Mouse (Mus musculus) liver, embryonic 11.5 days (tissue): ENCODE measurements at regions not wholly inside any gene's neighbourhood (a gene's known extent, or its start where the extent isn't known, plus 50 kb on each side); places are given as distances from the start of the nearest gene placed in this dataset.
"Not testable (repeated sequence)": the region's sequence is repeated elsewhere in the genome, so short reads cannot be mapped to it uniquely, and the experiment has no call there.

Source experiments
- ATAC-seq: fragments of 200-750 bp; cut with Nextera tagmentation; replicated peaks from 2 replicates; pipeline ENCODE4 v1.8.0; 2017; ENCODE audit warnings: moderate number of reproducible peaks, mild to moderate bottlenecking, moderate TSS enrichment, moderate library complexity; ENCODE audit not compliant: low FRiP score
- DNase-seq: peaks from one replicate; pipeline ENCODE4 v3.0.0-alpha.2; 2017; ENCODE audit warnings: low spot score
- H3K27ac ChIP-seq: fragments of 300-500 bp; sonication (generic); 2 replicates; pipeline ENCODE4 v1.5.1; 2014; ENCODE audit warnings: mild to moderate bottlenecking, low read depth, low read length, control low read depth
- H3K27me3 ChIP-seq: fragments of 300-500 bp; sonication (generic); replicated peaks from 2 replicates; pipeline ENCODE4 v1.6.1; 2014; ENCODE audit warnings: low read length, mixed read lengths; ENCODE audit not compliant: control insufficient read depth, insufficient read depth
- H3K36me3 ChIP-seq: fragments of 300-500 bp; sonication (generic); 2 replicates; pipeline ENCODE4 v1.6.1; 2014; ENCODE audit warnings: mild to moderate bottlenecking, low read length, moderate library complexity, mixed read lengths; ENCODE audit not compliant: control insufficient read depth, insufficient read depth
- H3K4me1 ChIP-seq: fragments of 300-500 bp; sonication (generic); replicated peaks from 2 replicates; pipeline ENCODE4 v1.6.1; 2014; ENCODE audit warnings: low read length, mixed read lengths; ENCODE audit not compliant: control insufficient read depth, insufficient read depth
- H3K4me2 ChIP-seq: fragments of 300-500 bp; sonication (generic); 2 replicates; pipeline ENCODE4 v1.6.1; 2014; ENCODE audit warnings: mild to moderate bottlenecking, control low read depth, moderate library complexity
- H3K4me3 ChIP-seq: fragments of 300-500 bp; sonication (generic); 2 replicates; pipeline ENCODE4 v1.5.1; 2014; ENCODE audit warnings: low read depth, low read length, control low read depth
- H3K9ac ChIP-seq: fragments of 300-500 bp; sonication (generic); 2 replicates; pipeline ENCODE4 v1.6.1; 2014; ENCODE audit warnings: low read depth, low read length, control low read depth
- H3K9me3 ChIP-seq: fragments of 300-500 bp; sonication (generic); 2 replicates; pipeline ENCODE4 v1.6.1; 2016; ENCODE audit warnings: low read length, inconsistent platforms, mixed read lengths; ENCODE audit not compliant: control insufficient read depth
- WGBS: fragments of 180-500 bp; shearing (Covaris S2); extraction: QIAGEN DNeasy Blood & Tissue Kit; methylation state at CpG from one replicate; pipeline ENCODE4 v1.1.7; 2014; 5-methylcytosine and 5-hydroxymethylcytosine counted together

GRCm38 (mm10) chr8:112257311-112257894 lies 242.6 kb upstream of the Gm6793 start:
- 31% methylated on average over 18 of the region's 18 CpGs for WGBS
- no peak for ATAC-seq
- Histone ChIP-seq H3K4me2 (no peak overlapping the region), H3K27ac (no peak overlapping the region), H3K9ac (no peak overlapping the region), H3K9me3 (no peaks in the 10 kb centered on the region), H3K4me1 (no peaks in the 10 kb centered on the region), H3K4me3 (no peak overlapping the region), H3K36me3 (no peaks in the 10 kb centered on the region), H3K27me3 (no peaks in the 10 kb centered on the region)
- no peak for DNase-seq

DNA sequence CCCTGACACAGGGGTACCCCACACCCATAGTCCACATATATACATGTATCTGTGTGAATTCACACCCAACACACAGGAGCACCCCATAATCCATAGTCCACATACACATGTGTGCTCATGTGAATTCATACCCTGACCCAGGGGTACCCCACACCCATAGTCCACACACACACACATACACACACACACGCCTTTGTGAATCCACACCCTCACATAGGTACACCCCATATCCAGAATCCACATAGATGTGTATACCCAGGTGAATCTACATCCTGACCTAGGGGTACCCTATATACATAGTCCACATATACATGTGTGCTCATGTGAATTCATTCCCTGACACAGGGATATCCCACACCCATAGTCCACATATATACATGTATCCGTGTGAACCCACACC lies 231.8 kb upstream of the Gm6793 start:
- H3K9ac ChIP-seq, H3K36me3 ChIP-seq, H3K9me3 ChIP-seq, ATAC-seq, DNase-seq, H3K4me1 ChIP-seq, H3K4me3 ChIP-seq, H3K27ac ChIP-seq, H3K27me3 ChIP-seq, H3K4me2 ChIP-seq: not testable (repeated sequence)
- WGBS = 88% methylated on average over 2 of the region's 2 CpGs

DNA sequence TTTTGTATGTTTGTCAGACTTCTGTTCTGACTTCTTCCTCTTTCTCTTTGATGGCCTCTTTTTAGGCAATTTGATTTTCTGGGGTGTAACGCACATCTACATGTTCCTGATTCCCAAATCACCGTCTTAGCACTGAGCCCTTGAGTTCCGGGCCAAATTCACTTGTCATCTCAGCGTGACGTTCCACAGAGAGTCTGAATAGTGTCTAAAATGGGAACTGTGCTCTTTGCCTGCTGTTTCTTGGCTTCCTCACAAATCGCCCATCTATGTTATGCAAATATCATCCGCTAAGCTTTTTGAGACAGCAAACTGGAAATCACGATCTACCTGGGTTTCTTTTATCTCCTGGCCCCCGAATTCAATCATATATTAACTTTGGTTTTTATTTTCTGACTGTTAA lies 223.8 kb upstream of the Gm6793 start:
- Histone ChIP-seq H3K9me3 (no peaks in the 10 kb centered on the region), H3K4me2 (no peak overlapping the region), H3K4me3 (no peak overlapping the region), H3K9ac (no peak overlapping the region), H3K27ac (no peak overlapping the region), H3K4me1 (no peaks in the 10 kb centered on the region), H3K36me3 (no peaks in the 10 kb centered on the region), H3K27me3 (no peaks in the 10 kb centered on the region)
- no peak for ATAC-seq
- no peak for DNase-seq
- 77% methylated on average over 9 of the region's 9 CpGs for WGBS

DNA sequence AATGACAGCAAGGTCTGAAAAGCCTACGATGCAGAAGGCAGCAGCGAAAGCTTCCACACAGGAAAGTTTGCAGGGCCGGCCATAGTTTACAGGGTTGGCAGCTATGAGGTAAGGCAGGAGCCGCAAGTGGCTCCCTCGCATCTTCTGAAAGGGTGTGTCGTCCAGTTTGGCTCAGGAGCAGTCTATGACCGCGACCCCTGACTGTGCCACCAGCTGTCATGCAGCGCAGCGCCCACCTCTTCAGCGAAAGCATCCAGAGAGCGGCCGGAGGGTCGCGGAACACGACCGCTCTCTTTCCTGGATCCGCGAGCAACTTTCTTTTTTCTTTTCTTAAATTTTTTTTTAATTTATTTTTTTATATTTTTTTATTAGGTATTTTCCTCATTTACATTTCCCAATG lies 221.9 kb upstream of the Gm6793 start:
- not testable (repeated sequence) for H3K27me3 ChIP-seq, DNase-seq, ATAC-seq, H3K4me2 ChIP-seq, H3K4me3 ChIP-seq, H3K9me3 ChIP-seq, H3K36me3 ChIP-seq, H3K9ac ChIP-seq, H3K4me1 ChIP-seq, H3K27ac ChIP-seq
- 83% methylated on average over 19 of the region's 19 CpGs for WGBS

GRCm38 (mm10) chr8:112219656-112220055 lies 204.8 kb upstream of the Gm6793 start:
- H3K4me3 ChIP-seq = no peak overlapping the region
- ATAC-seq (no peak), DNase-seq (no peak)
- H3K27me3 ChIP-seq = no peaks in the 10 kb centered on the region
- no peak overlapping the region for H3K4me2 ChIP-seq
- H3K36me3 ChIP-seq = no peaks in the 10 kb centered on the region
- 74% methylated on average over 6 of the region's 6 CpGs for WGBS
- no peak overlapping the region for H3K9ac ChIP-seq
- no peaks in the 10 kb centered on the region for H3K4me1 ChIP-seq
- no peaks in the 10 kb centered on the region for H3K9me3 ChIP-seq
- no peak overlapping the region for H3K27ac ChIP-seq

DNA sequence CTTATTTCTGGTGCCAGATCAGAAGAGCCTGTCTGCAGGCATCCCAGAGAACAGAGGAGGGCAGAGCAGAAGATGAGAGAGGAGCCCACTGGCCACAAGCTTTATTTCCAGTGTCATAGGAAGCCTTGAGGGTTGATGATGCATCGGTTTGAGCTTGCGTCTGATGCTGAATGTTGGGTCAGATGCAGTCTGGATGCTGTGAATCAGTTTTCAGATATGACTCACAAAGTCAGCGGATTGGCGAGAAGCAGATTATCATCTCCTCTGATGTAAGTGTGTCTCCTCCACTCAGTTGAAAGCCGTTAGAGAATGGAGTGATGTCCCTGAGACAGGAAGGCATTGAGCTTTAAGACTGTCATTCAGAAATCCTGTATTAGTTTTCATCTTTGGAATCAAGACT lies 197.3 kb upstream of the Gm6793 start:
- H3K9me3 ChIP-seq = peaks cover 6% of the 10 kb centered on the region; the same call in 1 of the 2 replicates
- no peak overlapping the region for H3K9ac ChIP-seq
- DNase-seq (no peak), ATAC-seq (no peak)
- 85% methylated on average over 5 of the region's 5 CpGs for WGBS
- H3K27me3 ChIP-seq = no peaks in the 10 kb centered on the region
- H3K4me2 ChIP-seq = no peak overlapping the region
- H3K27ac ChIP-seq = no peak overlapping the region
- no peak overlapping the region for H3K4me3 ChIP-seq
- no peaks in the 10 kb centered on the region for H3K36me3 ChIP-seq
- H3K4me1 ChIP-seq = no peaks in the 10 kb centered on the region

- 53% methylated on average over 1 of the region's 1 CpGs for WGBS
- H3K4me3 ChIP-seq = no peak overlapping the region
- no peak overlapping the region for H3K4me2 ChIP-seq
- no peaks in the 10 kb centered on the region for H3K4me1 ChIP-seq
- ATAC-seq (no peak), DNase-seq (no peak)
- no peaks in the 10 kb centered on the region for H3K27me3 ChIP-seq
- H3K9me3 ChIP-seq = no peaks in the 10 kb centered on the region
- H3K9ac ChIP-seq = no peak overlapping the region
- no peak overlapping the region for H3K27ac ChIP-seq
- no peaks in the 10 kb centered on the region for H3K36me3 ChIP-seq
Observed at GRCm38 (mm10) chr8:112196423-112196822, 181.6 kb upstream of the Gm6793 start.

DNA sequence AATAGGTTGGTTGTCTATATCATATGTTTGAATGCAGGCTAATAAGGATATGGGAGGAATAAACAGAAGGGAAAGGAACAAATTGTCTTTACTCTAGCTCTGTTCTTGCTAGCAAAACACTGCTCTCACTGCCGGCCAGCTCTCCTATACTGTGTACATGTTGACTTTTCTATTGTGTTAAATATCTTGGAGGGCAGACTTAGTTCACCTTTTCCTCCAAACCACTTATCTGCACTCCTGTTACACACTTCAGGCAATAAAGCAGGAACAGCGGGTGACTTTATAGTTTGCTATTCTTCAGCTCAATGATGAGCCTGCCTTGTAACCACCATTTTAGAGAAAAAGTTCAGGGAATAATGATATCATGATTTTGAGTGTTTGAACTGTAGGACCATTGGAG lies 181.0 kb upstream of the Gm6793 start:
- 74% methylated on average over 2 of the region's 2 CpGs for WGBS
- ATAC-seq = no peak
- Histone ChIP-seq H3K4me1 (no peaks in the 10 kb centered on the region), H3K27ac (no peak overlapping the region), H3K4me3 (no peak overlapping the region), H3K9ac (no peak overlapping the region), H3K36me3 (no peaks in the 10 kb centered on the region), H3K4me2 (no peak overlapping the region), H3K27me3 (no peaks in the 10 kb centered on the region), H3K9me3 (no peaks in the 10 kb centered on the region)
- no peak for DNase-seq

DNA sequence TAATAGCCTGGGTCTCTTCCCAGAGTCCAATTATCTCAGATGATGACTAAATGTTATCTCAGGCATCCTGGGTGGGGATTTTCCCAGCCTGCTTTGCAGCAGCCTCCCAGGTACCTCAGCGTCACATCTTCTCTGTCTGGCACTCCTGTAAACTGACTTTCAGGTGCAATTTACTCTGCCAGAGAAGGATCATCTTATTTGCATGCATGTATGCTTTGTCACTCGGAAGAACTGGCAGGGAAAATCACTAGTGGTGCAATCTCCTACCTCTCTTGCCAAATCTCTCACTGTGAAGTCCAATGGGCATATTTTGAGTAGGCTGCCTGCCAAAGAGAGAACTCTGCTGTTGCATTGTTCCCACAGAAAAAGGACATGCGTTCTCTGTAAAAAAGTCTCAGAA lies 177.0 kb upstream of the Gm6793 start:
- H3K27me3 ChIP-seq = no peaks in the 10 kb centered on the region
- no peak for DNase-seq
- H3K4me1 ChIP-seq = no peaks in the 10 kb centered on the region
- no peak overlapping the region for H3K4me2 ChIP-seq
- ATAC-seq = no peak
- WGBS = 66% methylated on average over 3 of the region's 3 CpGs
- no peak overlapping the region for H3K27ac ChIP-seq
- H3K36me3 ChIP-seq = no peaks in the 10 kb centered on the region
- H3K9ac ChIP-seq = no peak overlapping the region
- no peak overlapping the region for H3K4me3 ChIP-seq
- H3K9me3 ChIP-seq = no peaks in the 10 kb centered on the region
